Mouse (Mus musculus) retina, embryonic 14.5 days (tissue): ENCODE results near the gene Pbx4.

Experiments
- DNase-seq: peaks from one replicate; pipeline ENCODE4 v3.0.0-alpha.2; 2015; ENCODE audit warnings: low spot score

The Pbx4 gene

DNA sequence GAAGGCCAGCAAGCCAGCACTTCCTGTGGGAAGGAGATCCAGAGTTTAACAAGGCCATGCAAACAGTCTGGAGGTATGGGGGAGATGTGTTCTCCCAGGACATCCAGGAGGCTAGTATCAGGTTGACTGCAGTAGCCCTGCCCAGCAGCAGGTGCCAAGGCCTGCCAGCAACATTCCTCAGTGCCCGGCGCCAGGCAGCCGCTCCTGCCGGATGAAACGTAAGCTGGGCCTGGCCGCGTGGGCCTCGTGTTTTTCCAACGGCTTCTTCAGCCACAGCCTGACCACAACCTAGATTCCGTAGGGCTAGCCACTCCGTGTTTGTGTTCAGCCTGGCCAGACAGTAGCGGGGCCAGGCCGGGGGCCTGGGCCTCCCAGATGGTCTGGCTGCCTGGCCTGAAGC lies 42.4 kb downstream of the Pbx4 start:
- no peak for DNase-seq

DNA sequence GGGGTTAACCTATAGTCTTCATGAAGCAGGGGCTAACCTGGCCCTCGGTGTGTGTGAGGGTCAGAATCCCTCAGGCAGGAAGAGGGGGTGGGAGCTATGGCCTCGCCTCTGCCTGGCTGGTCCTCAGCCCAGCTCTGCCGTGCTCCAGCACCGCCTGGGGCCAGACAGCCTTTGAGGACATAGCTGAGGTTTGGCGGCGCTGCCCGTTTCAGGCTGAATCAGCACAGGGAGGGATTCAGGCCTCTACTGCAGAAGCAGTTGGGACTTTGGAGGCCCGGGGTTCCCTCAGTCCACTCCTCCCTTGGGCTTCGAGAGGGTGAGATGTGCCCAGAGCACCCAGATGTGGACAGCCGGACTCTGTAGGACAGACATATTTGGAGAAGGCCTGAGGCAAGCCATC lies 43.8 kb downstream of the Pbx4 start:
- DNase-seq, result no peak

DNA sequence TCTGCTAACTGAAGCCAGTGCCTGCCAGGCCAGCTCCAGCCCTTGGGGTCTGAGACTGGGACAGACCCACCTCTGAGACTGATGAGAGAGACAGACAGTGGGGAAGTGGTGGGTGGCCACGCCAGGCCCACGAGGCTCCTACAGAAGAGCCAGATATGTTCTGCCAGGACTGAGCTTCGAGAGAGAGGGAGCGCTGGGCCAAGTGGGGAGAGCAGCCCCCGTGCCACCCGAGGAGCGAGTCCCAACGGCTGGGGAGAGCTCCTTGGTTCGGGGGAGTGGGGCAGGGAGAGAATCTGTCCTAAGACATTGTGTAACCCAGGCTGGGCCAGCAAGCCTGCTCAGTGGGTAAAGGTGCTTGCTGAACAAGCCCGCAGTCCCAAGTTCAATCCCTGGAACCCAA lies 44.7 kb downstream of the Pbx4 start:
- no peak for DNase-seq

DNA sequence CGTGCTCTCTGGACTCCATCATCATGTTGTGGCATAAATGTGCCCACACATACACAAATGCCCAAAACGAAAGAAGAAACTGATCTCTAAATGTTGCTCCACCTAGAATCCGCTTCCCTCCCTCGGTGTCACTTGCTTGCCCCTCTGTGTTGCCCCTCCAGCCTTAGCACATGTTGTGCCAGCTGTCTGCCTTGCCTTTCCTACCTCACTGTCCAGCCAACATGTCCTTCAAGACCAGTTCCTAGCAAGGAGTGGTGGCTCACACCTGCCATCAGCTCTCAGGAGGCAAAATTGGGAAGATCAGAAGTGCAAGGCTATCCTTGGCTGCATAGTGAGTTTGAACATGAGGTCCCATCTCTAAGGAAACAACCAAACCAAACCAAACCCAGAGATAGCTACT lies 45.1 kb downstream of the Pbx4 start:
- no peak for DNase-seq

GRCm38 (mm10) chr8:69877992-69878391 lies 45.7 kb downstream of the Pbx4 start:
- DNase-seq, result no peak

GRCm38 (mm10) chr8:69879678-69880077 lies 47.4 kb downstream of the Pbx4 start:
- no peak for DNase-seq

DNA sequence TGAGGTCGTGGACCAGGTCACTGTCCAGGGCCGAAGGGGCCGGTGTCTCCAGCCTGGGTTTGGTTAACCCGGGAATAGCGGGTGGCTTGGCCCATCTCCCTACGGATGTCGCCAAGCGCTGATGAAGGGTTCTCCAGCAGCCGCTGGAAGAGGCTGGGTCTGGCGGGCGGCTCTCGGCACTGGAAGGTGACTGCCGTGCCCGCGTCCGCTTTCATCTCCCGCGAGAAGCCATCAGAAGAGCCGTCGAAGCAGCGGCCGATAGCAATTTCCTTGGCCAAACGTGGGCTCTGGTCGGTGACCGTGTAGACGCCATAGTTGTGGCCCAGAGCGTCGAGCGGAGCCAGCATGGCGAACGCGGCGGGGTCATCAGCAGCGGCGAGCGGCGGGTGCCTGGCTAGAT lies 48.5 kb downstream of the Pbx4 start:
- DNase-seq, result no peak

DNA sequence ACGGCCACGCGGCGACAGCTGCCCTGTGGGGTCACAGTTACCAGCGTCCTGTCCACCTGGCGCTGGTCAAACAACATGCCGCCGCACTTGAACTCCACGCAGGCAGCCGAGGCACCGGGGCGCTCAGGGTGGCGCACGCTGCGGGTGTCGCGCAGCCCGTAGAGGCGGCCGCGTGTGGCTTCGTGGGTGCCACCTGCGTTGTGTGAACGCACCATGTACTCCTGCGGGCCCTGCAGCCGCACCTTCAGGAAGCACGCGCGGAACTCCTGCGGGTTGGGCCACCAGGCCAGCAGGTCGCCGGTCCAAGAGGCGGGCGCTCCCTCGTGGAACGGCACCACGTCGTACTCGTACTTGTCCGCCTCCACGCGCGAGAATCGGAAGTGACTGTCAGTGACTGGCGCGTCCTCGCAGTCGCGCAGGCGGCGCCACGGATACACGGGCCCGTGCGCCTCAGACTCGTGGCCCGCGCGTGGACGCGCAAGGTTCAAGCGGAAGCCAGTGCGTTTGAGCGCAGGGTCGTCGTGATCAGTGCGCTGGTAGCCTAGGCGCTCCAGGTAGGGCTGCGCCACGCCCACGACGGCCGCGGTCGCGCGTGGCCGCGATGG lies 49.1 kb downstream of the Pbx4 start:
- no peak for DNase-seq

DNA sequence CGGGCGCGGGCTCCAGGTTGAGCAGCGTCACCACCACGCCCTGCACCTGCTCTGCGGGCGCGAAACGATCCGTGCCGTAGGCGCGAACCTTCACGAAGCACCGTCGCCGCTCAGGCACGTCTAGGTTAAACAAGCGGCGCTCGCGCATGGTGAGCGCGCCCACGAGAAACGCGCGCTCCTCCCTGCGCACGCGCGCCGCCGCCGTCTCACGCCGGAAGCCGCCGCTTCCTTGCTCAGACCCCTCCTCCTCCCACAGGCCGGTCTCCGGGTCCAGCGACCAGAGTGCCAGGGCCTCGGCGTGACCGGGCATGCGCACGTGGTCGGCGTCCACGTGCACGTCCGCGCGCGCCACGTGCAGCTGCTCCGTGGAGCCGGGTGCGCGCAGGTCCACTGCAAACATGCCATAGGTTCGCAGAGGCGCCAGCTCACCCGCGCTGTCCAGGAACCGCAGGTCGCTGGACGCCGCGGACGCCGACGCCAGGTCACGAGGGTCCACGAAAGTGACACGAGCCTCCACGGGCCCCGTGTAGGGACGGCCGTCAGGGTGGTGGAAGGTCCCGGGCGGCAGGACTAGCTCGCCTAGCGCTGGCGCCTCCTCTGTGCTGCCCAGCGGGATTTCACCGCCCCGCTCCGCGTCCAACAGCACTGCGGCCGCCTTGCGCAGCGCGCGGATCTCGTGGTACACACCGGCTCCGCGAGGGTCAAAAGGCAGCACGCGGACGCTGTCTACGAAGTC lies 49.9 kb downstream of the Pbx4 start:
- peak; percentile 71 for DNase-seq

GRCm38 (mm10) chr8:69882833-69883600 lies 50.7 kb downstream of the Pbx4 start:
- DNase-seq, result no peak

DNA sequence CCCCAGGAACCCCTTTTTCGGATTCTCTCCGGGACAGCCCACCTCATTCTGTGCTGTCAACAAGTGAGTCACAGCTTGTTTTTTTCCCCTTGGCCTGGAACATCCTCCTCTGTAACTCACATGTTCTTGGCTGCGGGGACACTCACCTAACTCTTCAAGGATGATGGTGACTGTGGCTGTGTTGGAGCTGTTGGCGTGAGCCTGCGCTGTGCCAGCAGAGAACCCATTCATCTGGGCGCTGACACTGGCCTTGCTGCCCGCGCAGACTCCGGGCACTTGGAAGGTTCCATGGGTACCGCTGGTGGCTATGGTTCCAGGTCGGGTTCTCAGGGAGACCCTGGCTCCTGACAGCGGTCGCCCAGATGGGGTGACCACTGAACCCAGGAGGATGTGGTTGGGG lies 51.9 kb downstream of the Pbx4 start:
- no peak for DNase-seq

GRCm38 (mm10) chr8:69887289-69888243 lies 55.3 kb downstream of the Pbx4 start, which contains the start of gene Cilp2:
Gene Cilp2, minus strand, starts transcription at chr8:69887687.
- DNase-seq, result no peak

DNA sequence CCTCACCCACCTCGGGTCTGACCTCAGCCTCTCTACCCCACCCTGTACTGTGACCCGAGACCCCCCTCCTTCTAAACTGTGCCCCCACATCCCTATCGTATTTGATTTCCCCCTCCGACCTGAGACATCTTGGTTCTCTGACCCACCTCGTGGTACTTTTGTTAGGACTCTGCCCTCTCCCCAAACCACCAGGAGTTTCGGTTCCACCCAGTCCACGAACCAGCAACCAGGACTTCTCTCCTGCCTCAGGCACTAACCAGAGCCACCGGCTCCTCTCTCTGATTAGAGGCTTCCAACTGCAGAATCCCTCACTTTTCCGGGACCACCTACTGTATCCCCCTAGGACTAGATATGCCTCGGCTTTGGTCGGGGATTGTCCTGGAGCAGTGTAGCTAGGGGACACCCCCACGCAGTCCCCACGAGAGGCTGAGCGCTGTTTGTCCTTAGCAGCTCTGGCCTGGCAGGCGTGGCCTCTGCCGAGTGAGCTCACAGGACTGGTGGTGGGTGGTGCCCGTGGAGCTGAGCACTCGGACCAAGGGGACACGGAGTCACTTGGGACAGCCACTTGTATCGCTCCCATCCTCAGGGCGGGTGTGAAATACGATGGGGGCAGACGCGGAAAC lies 56.1 kb downstream of the Pbx4 start:
- DNase-seq, result no peak

DNA sequence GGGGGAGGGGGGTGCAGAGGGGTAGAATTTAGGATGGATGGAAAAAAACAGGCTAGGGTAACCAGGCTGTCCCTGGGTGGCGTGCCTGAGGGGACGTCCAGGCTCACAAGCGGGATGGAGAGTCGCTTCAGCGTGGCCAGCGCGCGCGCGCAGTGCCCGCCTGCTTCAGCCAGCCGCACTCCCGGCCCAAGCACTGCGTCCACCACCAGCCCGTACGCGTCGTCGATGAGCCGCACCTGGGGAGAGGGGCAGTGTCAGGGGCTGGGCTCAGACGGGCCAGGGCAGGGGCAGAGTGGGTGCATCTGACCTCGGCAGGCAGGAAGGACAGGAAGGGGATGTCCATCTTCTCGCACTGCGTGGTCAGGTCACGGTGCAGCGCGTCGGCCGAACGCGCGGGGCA lies 56.6 kb downstream of the Pbx4 start:
- no peak for DNase-seq

- DNase-seq, result peak; percentile 77
These were observed 58.5 kb downstream of the Pbx4 start for GRCm38 (mm10) chr8:69890813-69891241.

DNA sequence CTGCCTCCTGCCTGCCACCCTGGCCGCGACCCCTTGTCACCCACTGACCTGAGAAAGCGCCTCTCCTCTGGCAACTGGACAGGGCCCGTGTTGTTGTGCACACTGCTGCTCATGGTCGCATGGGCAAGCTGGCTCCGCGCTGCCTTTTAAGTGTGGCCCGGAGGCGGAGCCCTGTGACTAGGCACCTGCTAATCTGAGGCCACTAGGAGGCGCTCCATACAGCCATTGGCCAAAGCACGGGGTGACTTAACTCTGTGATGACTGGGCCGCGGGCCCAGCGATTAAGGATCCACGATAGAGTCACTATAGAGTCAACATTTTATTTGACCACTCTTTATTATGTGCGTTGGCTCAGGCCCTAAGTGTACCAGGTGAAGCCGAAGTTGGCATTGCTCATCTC lies 61.6 kb downstream of the Pbx4 start:
- peak; percentile 81 for DNase-seq

DNA sequence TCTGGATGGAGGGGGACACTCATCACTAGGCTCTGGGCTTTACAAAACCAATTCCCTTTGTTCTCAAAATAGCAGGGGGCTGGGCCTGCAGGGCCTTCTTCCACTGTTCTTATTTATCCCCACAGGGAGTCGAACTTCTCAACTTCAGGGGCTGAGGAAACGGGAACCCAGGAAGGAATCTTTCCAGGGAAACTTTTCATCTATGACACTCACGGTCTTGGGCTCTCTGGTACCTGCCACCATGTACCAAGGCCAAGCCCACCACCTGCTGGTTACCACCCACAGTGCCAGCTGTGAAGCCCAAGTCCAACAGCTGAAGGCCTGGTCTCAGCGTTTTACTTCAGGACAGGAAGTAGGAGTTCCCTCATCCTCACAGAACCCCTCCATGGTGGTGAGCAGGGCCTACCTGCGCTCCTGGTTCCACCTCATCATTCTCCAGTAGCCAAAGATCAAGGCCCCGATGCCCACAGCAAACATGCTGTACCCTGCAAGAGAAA lies 62.6 kb downstream of the Pbx4 start:
- DNase-seq, result no peak

DNA sequence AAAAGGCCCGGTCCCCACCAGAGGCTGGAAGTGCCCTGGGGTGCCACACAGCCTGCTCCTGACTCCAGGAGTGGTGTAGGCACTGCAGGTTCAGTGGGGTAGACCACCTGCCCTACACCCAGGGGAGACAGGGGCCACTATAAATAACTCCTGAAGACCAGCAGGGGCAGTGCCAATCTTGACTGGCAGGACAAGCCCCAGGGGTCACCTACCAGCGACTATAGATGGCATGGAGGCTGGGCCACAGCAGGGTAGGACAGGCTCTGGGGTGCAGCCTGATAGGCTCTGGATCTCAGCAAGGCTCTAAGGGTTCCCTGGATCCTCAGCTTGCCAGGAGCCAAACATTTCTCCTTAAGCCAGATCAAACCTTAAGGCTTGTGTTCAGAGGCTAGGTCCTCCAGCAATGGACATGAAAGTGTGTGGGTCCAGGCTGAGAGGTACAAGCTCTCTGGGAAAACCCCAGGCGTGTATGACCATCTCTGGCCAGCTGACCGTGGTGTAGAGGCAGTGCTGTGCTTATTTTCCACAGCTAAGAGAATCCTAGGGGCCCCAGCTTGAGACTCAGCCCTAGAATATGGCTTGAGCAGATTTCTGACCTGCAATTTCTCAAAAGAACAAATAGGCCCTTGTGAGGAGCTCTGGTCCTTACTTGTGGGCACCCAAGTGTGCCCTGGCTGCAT lies 63.6 kb downstream of the Pbx4 start:
- DNase-seq, result no peak

DNA sequence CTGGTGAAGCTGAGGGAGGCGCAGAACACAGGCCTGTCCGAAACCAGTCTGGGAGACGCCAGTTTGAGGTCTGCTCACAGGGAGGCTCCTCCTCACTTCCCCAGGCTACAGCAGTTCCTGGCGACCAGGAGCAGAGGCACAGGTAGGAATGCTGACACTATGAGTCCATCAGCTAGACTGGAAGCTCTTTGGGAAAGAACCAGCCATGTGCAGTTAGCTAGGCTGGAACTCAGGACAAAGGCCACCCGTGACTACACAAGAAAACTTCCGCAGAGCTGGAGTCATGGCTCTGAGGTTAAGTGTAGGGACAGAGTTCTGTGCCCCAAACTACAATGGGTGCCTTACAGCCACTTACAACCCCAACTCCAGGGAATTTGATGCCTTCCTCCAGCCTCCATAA lies 65.6 kb downstream of the Pbx4 start:
- DNase-seq, result no peak

- DNase-seq, result no peak
These were observed 67.6 kb downstream of the Pbx4 start for GRCm38 (mm10) chr8:69899876-69900275.
